Mouse (Mus musculus): ENCODE measurements around the gene Acap1.

DNA sequence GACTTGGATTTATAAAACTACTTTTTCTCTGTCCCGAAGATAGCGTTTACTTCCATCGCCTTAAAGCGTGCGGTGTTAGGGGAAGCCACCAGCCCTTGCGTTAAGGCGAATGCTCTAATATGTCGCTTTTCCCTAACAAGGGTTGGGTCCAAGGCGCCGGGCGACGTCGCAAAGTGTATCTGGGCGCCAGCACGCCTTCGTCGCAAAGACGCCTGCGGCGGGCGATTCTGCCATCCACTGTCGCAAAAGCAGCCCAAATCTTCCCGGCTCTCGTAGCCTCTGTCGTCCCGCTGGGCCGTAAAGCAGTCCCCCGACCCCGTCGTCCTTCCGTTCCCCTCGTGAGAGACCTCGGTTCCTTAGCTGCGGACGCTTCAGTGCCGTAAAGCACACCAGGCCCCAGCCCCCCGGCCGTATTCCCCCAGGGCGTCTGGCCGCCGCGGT lies 6.1 kb upstream of the Acap1 start:
- TF ChIP-seq CTCF (IDR thresholded peaks at IDR 0.05; ENCODE audit: low read depth) (no peak), EP300 (IDR thresholded peaks at IDR 0.05; ENCODE audit: low read depth) (no peak)
